Mouse (Mus musculus) forebrain, embryonic 13.5 days (tissue): ENCODE data around the gene Camkv. TPM values are rescaled to one million over a fixed set of nuclear protein-coding genes. Genes with fewer than 3 reads are reported as not detected.

Source experiments
- ATAC-seq: fragments of 200-750 bp; cut with Nextera tagmentation; 2 replicates; pipeline ENCODE4 v1.8.0; 2017
- H3K27ac ChIP-seq: fragments of 300-500 bp; sonication (generic); 2 replicates; pipeline ENCODE4 v1.5.1; 2015; ENCODE audit warnings: inconsistent platforms, mild to moderate bottlenecking, moderate library complexity
- H3K27me3 ChIP-seq: fragments of 300-500 bp; sonication (generic); 2 replicates; pipeline ENCODE4 v1.6.1; 2015; ENCODE audit warnings: mild to moderate bottlenecking, inconsistent platforms
- H3K36me3 ChIP-seq: fragments of 300-500 bp; sonication (generic); 2 replicates; pipeline ENCODE4 v1.6.1; 2015; ENCODE audit warnings: mild to moderate bottlenecking, inconsistent platforms; ENCODE audit not compliant: poor library complexity, severe bottlenecking
- H3K4me1 ChIP-seq: fragments of 300-500 bp; sonication (generic); 2 replicates; pipeline ENCODE4 v1.6.1; 2015; ENCODE audit warnings: inconsistent platforms
- H3K4me2 ChIP-seq: fragments of 300-500 bp; sonication (generic); 2 replicates; pipeline ENCODE4 v1.6.1; 2015; ENCODE audit warnings: inconsistent platforms, mild to moderate bottlenecking, moderate library complexity
- H3K4me3 ChIP-seq: fragments of 300-500 bp; sonication (generic); 2 replicates; pipeline ENCODE4 v1.5.1; 2015; ENCODE audit warnings: mild to moderate bottlenecking, inconsistent platforms
- H3K9ac ChIP-seq: fragments of 300-500 bp; sonication (generic); 2 replicates; pipeline ENCODE4 v1.6.1; 2015; ENCODE audit warnings: mild to moderate bottlenecking, inconsistent platforms
- H3K9me3 ChIP-seq: fragments of 300-500 bp; sonication (generic); replicated peaks from 2 replicates; pipeline ENCODE4 v1.6.1; 2016; ENCODE audit warnings: inconsistent platforms
- WGBS: fragments of 180-500 bp; shearing (Covaris S2); methylation state at CpG from one replicate; pipeline ENCODE4 v1.1.7; 2015; 5-methylcytosine and 5-hydroxymethylcytosine counted together
- polyA plus RNA-seq: library from polyadenylated mRNA; unstranded; fragments of >200 nt; fragmentation: Nextera tagmentation; extraction: Ambion mirVana; gene quantifications from 2 replicates; pipeline ENCODE4 v1.2.1, GENCODE M21; 2015

The Camkv gene
- polyA plus RNA-seq, result 23.6 and 27.2 TPM in 2 replicates

DNA sequence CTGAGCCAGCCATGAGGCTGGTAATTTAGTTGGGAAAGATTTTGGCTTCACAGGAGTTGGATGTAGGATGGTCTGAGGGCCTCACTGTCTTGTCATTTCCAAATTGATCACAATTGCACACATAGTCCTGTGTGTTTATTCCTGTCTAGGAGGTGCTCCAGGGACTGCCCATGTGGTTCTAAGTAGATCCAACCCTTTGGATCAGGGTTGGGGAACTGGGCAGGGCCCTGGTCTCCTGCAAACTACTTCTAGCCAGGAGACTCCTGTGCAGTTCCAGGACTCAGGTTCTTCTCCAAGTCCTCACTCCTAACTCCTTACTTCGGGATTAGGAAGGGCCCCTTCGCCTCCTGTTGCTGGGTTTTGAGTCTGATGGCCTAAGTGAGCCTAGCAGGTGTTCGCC, at the start of gene Camkv:
Gene Camkv, plus strand, starts transcription at position 301 of the 400 bp plus-strand sequence.
- H3K27ac ChIP-seq, result no peak within 1 kb of the TSS
- no peaks in the 10 kb centered on the region for H3K9me3 ChIP-seq
- H3K36me3 ChIP-seq, result no peaks in the 10 kb centered on the region
- H3K4me3 ChIP-seq, result peak within 1 kb of the TSS; percentile 54
- peak within 1 kb of the TSS; percentile 68 for H3K9ac ChIP-seq
- no peak for ATAC-seq
- peaks cover 23% of the 10 kb centered on the region for H3K4me1 ChIP-seq
- no peaks in the 10 kb centered on the region for H3K27me3 ChIP-seq
- 5% methylated on average over 3 of the region's 3 CpGs for WGBS
- peak within 1 kb of the TSS; percentile 92 for H3K4me2 ChIP-seq

DNA sequence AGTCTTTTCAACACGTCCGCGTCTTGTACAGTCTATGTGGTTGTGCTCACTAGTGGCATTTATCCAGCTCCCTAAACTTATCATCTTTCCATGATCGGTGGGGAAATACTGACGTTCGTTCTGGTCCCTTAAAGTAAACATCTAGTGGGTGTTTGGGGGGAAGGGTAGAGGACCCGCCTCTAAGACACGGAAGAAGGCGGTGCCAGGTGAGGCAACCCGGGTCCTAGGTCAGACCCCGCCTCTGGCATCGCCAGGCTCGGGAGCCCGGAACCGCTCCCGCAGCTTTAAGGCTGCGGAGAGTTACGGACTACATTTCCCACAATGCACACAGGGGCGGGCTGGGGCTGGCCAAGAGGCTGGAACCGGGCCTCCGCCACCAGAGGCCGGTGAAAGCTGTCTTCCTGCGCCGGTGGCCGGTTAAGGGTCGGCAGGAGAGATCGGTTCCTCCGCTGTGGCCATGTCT, 47.6 kb upstream of the Camkv start, which contains the start of gene Mon1a:
Gene Mon1a, plus strand, starts transcription at position 348 of the 463 bp plus-strand sequence.
- WGBS, result under 1% methylated on average over 28 of the region's 28 CpGs
- peaks cover 18% of the 10 kb centered on the region for H3K27me3 ChIP-seq
- H3K27ac ChIP-seq, result peak within 1 kb of the TSS; percentile 68
- H3K4me3 ChIP-seq, result peak within 1 kb of the TSS; percentile 86
- no peaks in the 10 kb centered on the region for H3K9me3 ChIP-seq
- peak; percentile 97 for ATAC-seq
- peak within 1 kb of the TSS; percentile 82 for H3K4me2 ChIP-seq
- H3K4me1 ChIP-seq, result peaks cover 11% of the 10 kb centered on the region
- peak within 1 kb of the TSS; percentile 83 for H3K9ac ChIP-seq
- H3K36me3 ChIP-seq, result no peaks in the 10 kb centered on the region; the same call in 1 of the 2 replicates

DNA sequence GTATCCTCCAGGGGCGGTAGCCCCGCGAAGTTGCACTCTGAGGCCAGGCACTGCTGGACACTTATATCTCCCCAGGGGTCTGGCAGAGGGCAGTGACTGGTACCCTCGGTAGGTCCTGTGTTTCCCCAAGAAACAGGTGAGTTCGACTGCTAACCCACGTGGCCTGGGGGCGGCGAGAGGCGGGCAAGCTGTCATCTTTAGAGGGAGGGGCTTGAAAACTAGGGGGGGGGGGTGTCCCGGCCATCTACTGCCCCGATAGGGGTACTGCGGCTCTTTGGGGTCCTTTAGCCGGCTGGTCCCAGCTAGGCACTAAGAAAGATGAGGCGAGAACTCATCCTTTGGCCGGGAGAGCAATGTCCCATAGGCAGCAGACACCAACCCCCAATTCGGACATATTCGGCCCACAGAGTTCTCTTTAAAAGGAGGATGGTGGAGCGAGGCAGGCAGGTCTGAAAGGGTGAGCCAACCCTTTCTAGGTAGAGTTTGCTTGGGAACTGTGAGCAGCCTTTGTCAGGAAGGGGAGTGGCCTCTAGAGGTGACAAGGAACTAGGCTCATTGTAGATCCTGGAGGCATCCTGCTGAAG, 47.1 kb upstream of the Camkv start:
- Histone ChIP-seq H3K4me1 (peaks cover 11% of the 10 kb centered on the region), H3K36me3 (no peaks in the 10 kb centered on the region; the same call in 1 of the 2 replicates), H3K27me3 (peaks cover 18% of the 10 kb centered on the region), H3K27ac (peak overlapping the region; percentile 68), H3K9me3 (no peaks in the 10 kb centered on the region), H3K4me3 (peak overlapping the region; percentile 86), H3K4me2 (peak overlapping the region; percentile 82), H3K9ac (peak overlapping the region; percentile 83)
- ATAC-seq, result peak; percentile 75
- WGBS, result 0% methylated on average over 18 of the region's 18 CpGs

DNA sequence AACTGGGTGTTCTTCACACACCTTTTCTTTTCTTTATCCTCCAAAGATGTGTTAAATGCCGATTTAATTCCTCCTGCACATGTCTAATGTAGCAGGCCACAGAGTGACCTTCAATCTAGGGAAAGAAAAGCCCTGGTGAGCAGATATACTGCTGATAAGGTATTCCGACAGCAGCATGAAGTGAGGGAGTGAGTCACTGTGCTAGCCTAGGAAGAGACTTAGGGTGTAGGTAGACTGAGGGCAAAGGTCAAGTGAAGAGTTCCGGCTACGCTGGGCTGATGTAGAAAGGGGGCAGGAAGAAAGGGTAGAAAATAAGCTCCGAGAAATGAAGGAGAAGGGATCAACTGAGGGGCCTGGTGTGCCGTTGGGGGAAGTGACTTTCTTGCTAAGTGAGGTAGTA, 45.2 kb upstream of the Camkv start:
- Histone ChIP-seq H3K4me1 (peaks cover 11% of the 10 kb centered on the region), H3K4me2 (no peak overlapping the region), H3K36me3 (no peaks in the 10 kb centered on the region; the same call in 1 of the 2 replicates), H3K4me3 (no peak overlapping the region), H3K27me3 (peaks cover 16% of the 10 kb centered on the region), H3K27ac (no peak overlapping the region), H3K9me3 (no peaks in the 10 kb centered on the region), H3K9ac (no peak overlapping the region)
- 90% methylated on average over 6 of the region's 6 CpGs for WGBS
- no peak for ATAC-seq

DNA sequence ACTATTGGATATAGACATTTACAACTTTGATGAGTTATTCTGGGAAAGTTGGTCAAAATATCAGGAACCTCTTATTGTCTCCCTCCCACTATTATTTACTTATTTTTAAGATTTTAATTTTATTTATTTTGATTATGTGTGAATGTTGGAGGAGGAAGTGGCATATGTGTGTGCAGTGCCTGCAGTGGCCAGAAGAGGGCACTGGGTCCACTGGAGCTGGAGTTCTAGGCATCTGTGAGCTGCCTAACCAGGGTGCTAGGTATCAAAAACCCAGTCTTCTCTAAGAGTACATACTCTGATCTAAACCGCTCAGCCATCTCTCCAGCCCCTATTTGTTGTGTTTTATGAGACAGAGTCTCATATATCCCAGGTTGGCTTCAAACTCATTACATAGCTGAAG, 44.5 kb upstream of the Camkv start:
- no peak overlapping the region for H3K27ac ChIP-seq
- no peak for ATAC-seq
- H3K27me3 ChIP-seq, result peaks cover 11% of the 10 kb centered on the region
- no peak overlapping the region for H3K4me3 ChIP-seq
- peaks cover 11% of the 10 kb centered on the region for H3K4me1 ChIP-seq
- H3K9ac ChIP-seq, result no peak overlapping the region
- 95% methylated on average over 1 of the region's 1 CpGs for WGBS
- H3K36me3 ChIP-seq, result peaks cover 1% of the 10 kb centered on the region
- no peaks in the 10 kb centered on the region for H3K9me3 ChIP-seq
- H3K4me2 ChIP-seq, result no peak overlapping the region

DNA sequence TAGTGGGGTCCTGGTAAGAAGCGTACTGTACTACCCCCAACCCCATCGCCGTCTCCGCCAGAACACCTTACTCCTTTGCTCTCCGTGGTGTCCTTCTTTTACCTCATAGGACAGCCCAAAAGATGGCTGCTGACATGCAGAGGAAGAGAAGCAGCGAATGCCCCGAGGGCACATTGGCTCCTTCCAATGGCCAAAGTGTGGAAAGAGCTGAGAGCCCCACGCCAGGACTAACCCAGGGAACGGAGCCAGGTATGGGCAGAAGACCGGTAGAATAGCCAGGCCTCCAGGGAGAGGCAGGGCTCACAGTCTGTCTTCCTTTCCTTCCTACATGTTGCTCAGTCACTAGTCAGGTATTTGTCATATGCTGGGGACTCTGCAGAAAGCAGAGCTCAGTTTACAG, 36.9 kb upstream of the Camkv start:
- H3K36me3 ChIP-seq, result peaks cover 38% of the 10 kb centered on the region; the same call in 1 of the 2 replicates
- peaks cover 23% of the 10 kb centered on the region for H3K27me3 ChIP-seq
- no peak overlapping the region for H3K4me3 ChIP-seq
- H3K27ac ChIP-seq, result no peak overlapping the region
- 88% methylated on average over 10 of the region's 10 CpGs for WGBS
- no peak overlapping the region for H3K4me2 ChIP-seq
- no peak for ATAC-seq
- H3K4me1 ChIP-seq, result peaks cover 17% of the 10 kb centered on the region
- no peak overlapping the region for H3K9ac ChIP-seq
- H3K9me3 ChIP-seq, result no peaks in the 10 kb centered on the region

DNA sequence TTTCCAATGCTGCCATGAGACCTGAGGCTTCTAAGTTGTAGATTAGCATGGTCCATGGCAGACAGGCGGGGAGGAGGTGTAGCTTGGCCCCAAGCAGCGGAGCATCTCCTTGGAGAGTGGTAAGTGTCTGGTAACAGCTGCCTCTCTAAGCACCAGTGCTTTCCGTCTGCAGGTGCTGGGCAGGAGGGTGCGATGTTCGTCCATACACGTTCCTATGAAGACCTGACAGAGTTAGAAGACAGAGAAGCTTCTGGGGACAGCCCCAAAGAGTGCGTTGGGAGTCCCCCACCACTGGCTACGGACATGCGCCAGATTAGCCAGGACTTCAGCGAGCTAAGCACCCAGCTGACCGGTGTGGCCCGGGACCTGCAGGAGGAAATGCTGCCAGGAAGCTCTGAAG, 35.6 kb upstream of the Camkv start:
- 74% methylated on average over 12 of the region's 12 CpGs for WGBS
- H3K9ac ChIP-seq, result no peak overlapping the region
- peaks cover 23% of the 10 kb centered on the region for H3K27me3 ChIP-seq
- H3K36me3 ChIP-seq, result peaks cover 38% of the 10 kb centered on the region; the same call in 1 of the 2 replicates
- H3K4me2 ChIP-seq, result no peak overlapping the region
- no peak overlapping the region for H3K27ac ChIP-seq
- H3K4me1 ChIP-seq, result peaks cover 17% of the 10 kb centered on the region
- ATAC-seq, result no peak
- H3K9me3 ChIP-seq, result no peaks in the 10 kb centered on the region
- H3K4me3 ChIP-seq, result no peak overlapping the region

DNA sequence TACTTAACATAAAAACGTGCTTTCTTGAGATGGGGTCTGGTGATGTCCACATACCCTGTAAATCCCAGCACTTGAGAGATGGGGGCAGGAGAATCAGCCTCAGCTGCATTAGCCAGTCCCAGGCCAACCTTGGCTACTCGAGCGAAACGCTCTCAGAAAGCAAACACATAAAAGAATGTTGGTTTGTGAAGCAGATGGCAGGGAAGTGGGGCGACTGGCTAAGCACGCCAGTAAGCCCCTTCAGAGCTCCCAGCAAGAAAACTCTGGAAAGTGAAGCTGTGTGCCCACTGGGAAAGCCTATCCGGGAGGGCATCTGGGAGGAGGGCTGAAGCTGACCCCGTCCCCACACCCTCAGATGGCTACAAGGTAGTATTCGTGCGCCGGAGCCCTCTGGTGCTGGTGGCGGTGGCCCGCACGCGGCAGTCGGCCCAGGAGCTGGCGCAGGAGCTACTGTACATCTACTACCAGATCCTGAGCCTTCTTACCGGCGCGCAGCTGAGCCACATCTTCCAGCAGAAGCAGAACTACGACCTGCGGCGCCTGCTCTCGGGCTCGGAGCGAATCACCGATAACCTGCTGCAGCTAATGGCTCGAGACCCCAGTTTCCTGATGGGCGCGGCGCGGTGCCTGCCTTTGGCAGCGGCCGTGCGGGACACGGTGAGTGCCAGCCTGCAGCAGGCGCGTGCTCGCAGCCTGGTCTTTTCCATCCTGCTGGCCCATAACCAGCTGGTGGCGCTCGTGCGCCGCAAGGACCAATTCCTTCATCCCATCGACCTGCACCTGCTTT, 34.4 kb upstream of the Camkv start:
- 4% methylated on average over 44 of the region's 44 CpGs for WGBS
- ATAC-seq, result peak; percentile 71
- Histone ChIP-seq H3K27ac (no peak overlapping the region), H3K27me3 (peaks cover 23% of the 10 kb centered on the region), H3K36me3 (peaks cover 36% of the 10 kb centered on the region; the same call in 1 of the 2 replicates), H3K9ac (peak overlapping the region; percentile 65), H3K4me1 (peaks cover 17% of the 10 kb centered on the region), H3K4me3 (peak overlapping the region; percentile 36), H3K9me3 (no peaks in the 10 kb centered on the region), H3K4me2 (peak overlapping the region; percentile 66)

DNA sequence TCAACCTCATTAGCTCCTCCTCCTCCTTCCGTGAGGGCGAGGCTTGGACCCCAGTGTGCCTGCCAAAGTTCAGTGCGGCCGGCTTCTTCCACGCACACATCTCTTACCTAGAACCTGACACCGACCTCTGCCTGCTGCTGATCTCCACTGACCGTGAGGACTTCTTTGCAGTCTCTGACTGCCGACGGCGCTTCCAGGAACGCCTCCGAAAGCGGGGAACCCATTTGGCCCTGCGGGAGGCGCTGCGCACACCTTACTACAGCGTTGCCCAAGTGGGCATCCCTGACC, 33.9 kb upstream of the Camkv start:
- peak overlapping the region; percentile 65 for H3K9ac ChIP-seq
- no peaks in the 10 kb centered on the region for H3K9me3 ChIP-seq
- ATAC-seq, result no peak
- peak overlapping the region; percentile 66 for H3K4me2 ChIP-seq
- peaks cover 19% of the 10 kb centered on the region for H3K4me1 ChIP-seq
- no peak overlapping the region for H3K27ac ChIP-seq
- peak overlapping the region; percentile 36 for H3K4me3 ChIP-seq
- peaks cover 31% of the 10 kb centered on the region; the same call in 1 of the 2 replicates for H3K36me3 ChIP-seq
- 10% methylated on average over 17 of the region's 17 CpGs for WGBS
- H3K27me3 ChIP-seq, result peaks cover 23% of the 10 kb centered on the region

DNA sequence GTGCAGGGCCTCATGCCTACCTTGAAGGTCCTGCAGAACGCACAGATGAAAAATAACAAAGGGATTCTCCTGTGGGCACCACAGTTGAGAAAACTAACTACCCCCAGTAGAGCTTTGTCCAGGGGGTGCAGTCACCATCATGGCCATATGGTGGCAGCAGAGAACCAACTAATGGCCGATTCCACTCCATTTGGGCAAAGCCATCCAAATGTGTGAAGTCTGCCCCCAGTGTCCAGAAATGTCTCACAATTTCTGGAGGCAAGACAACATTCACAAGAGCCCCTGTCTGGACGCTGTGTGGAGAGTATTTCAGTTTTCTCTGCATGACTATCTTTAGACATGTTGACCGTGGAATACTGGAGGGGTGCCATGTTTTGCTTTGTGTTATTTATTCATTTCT, 30.7 kb upstream of the Camkv start:
- Histone ChIP-seq H3K27ac (no peak overlapping the region), H3K9ac (no peak overlapping the region), H3K4me2 (no peak overlapping the region), H3K27me3 (peaks cover 31% of the 10 kb centered on the region), H3K4me3 (no peak overlapping the region), H3K4me1 (peaks cover 42% of the 10 kb centered on the region), H3K9me3 (no peaks in the 10 kb centered on the region), H3K36me3 (peaks cover 16% of the 10 kb centered on the region; the same call in 1 of the 2 replicates)
- 5% methylated on average over 4 of the region's 4 CpGs for WGBS
- peak; percentile 61 for ATAC-seq

DNA sequence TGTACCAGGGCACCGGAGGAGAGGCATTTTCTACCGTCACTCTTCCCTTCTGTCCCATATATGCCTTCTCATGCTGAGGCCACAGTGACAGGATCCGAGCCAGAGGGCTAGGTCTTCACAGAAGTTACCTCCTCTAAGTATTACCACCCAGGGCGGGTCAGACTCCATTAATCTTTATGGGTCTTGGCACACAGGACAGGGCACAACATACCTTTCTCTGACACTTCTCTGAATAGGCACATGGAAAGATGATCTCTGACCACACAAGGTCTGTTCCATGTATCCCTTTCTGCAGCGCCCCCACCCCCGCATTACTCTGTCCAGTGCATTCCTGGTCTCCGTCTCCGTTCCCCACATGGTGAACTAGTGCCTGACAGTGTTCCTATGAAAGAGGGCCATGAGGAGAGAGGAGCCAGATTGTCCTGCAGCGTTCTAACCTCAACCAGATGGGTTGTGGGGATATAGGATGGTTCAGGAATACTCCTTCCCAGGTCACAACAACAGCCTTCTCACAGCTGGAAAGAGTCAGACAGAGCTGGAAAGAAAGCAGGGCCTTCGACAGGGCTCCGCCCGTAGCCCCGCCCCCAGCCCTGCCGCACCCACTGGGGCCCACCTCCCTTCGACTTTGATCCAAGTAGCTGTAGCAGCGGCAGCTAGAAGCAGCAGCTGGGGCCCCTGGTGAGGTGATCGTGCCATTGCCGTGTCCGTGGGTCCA, 29.1 kb upstream of the Camkv start, which contains the start of gene Mst1r:
Gene Mst1r, plus strand, starts transcription at position 622 of the 715 bp plus-strand sequence.
- H3K9ac ChIP-seq, result 0 out of 2 replicates have a peak within 1 kb of the TSS, but pooled peaks have one; percentile 37
- H3K4me3 ChIP-seq, result peak within 1 kb of the TSS; percentile 24; the same call in 1 of the 2 replicates
- no peak within 1 kb of the TSS for H3K27ac ChIP-seq
- peaks cover 8% of the 10 kb centered on the region; the same call in 1 of the 2 replicates for H3K36me3 ChIP-seq
- peaks cover 29% of the 10 kb centered on the region for H3K4me1 ChIP-seq
- H3K4me2 ChIP-seq, result peak within 1 kb of the TSS; percentile 52
- no peaks in the 10 kb centered on the region for H3K9me3 ChIP-seq
- 0 out of 2 replicates have a peak, but pooled peaks have one; percentile 34 for ATAC-seq
- 24% methylated on average over 19 of the region's 19 CpGs for WGBS
- peaks cover 20% of the 10 kb centered on the region for H3K27me3 ChIP-seq
